Mouse (Mus musculus) intestine, embryonic 14.5 days (tissue): ENCODE data around the gene Ppig. TPM values are rescaled to one million over a fixed set of nuclear protein-coding genes. Genes with fewer than 3 reads are reported as not detected.

ENCODE experiments used
- ATAC-seq: fragments of 200-750 bp; cut with Nextera tagmentation; replicated peaks from 2 replicates; pipeline ENCODE4 v1.8.0; 2017; ENCODE audit warnings: low read depth, moderate number of reproducible peaks, moderate TSS enrichment, moderate library complexity; ENCODE audit not compliant: low FRiP score, low TSS enrichment
- DNase-seq: peaks from one replicate; pipeline ENCODE4 v3.0.0-alpha.2; 2018; ENCODE audit warnings: low spot score
- H3K27ac ChIP-seq: fragments of 300-500 bp; sonication (generic); 2 replicates; pipeline ENCODE4 v1.5.1; 2014; ENCODE audit warnings: low read depth, mild to moderate bottlenecking, control low read depth
- H3K27me3 ChIP-seq: fragments of 300-500 bp; sonication (generic); replicated peaks from 2 replicates; pipeline ENCODE4 v1.6.1; 2014; ENCODE audit warnings: low read length, control low read depth; ENCODE audit not compliant: control insufficient read depth, insufficient read depth
- H3K36me3 ChIP-seq: fragments of 300-500 bp; sonication (generic); 2 replicates; pipeline ENCODE4 v1.6.1; 2014; ENCODE audit warnings: low read length, control low read depth; ENCODE audit not compliant: control insufficient read depth, insufficient read depth
- H3K4me1 ChIP-seq: fragments of 300-500 bp; sonication (generic); replicated peaks from 2 replicates; pipeline ENCODE4 v1.6.1; 2014; ENCODE audit warnings: low read length, control low read depth, mixed read lengths; ENCODE audit not compliant: control insufficient read depth, insufficient read depth
- H3K4me2 ChIP-seq: fragments of 300-500 bp; sonication (generic); 2 replicates; pipeline ENCODE4 v1.6.1; 2014; ENCODE audit warnings: low read length
- H3K4me3 ChIP-seq: fragments of 300-500 bp; sonication (generic); 2 replicates; pipeline ENCODE4 v1.5.1; 2014; ENCODE audit warnings: low read depth, low read length, control low read depth, mixed read lengths
- H3K9ac ChIP-seq: fragments of 300-500 bp; sonication (generic); 2 replicates; pipeline ENCODE4 v1.6.1; 2014; ENCODE audit warnings: mild to moderate bottlenecking, low read length
- H3K9me3 ChIP-seq: fragments of 300-500 bp; sonication (generic); 2 replicates; pipeline ENCODE4 v1.6.1; 2016; ENCODE audit warnings: low read length, control low read depth; ENCODE audit not compliant: control insufficient read depth
- WGBS: fragments of 180-500 bp; shearing (Covaris S2); extraction: QIAGEN DNeasy Blood & Tissue Kit; methylation state at CpG from one replicate; pipeline ENCODE4 v1.1.7; 2014; 5-methylcytosine and 5-hydroxymethylcytosine counted together
- polyA plus RNA-seq: library from polyadenylated mRNA; unstranded; fragments of >200 nt; fragmentation: Nextera tagmentation; extraction: Ambion mirVana; gene quantifications from 2 replicates; pipeline ENCODE4 v1.2.1, GENCODE M21; 2014

Ppig gene
- polyA plus RNA-seq, 1 experiment from 2014 or later, result 100 TPM

DNA sequence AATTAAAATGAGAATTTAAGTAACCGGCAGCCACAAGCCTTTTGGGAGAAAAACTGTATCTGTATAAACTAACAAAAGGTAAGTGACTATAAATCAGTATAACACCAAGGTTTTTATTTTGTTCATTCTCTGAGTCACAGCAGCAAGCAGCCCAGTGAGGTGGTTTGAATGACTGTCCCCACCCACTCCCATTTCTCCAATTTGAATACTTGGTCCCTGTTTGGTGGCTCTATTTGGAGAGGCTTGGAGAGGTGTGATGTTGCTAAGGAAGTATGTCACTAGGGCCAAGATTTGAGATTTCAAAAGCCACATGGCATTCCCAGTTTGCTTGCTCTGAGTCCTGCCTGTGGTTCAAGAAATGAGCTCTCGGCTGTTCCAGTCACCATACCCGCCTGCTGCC is 32.1 kb upstream of the Ppig start:
- peaks cover 52% of the 10 kb centered on the region for H3K36me3 ChIP-seq
- H3K4me2 ChIP-seq, result no peak overlapping the region
- no peaks in the 10 kb centered on the region for H3K27me3 ChIP-seq
- H3K4me3 ChIP-seq, result no peak overlapping the region
- no peak for DNase-seq
- no peak overlapping the region for H3K27ac ChIP-seq
- no peak overlapping the region for H3K9ac ChIP-seq
- ATAC-seq, result no peak
- H3K4me1 ChIP-seq, result no peaks in the 10 kb centered on the region
- H3K9me3 ChIP-seq, result no peaks in the 10 kb centered on the region
- WGBS, result 91% methylated on average over 3 of the region's 3 CpGs

DNA sequence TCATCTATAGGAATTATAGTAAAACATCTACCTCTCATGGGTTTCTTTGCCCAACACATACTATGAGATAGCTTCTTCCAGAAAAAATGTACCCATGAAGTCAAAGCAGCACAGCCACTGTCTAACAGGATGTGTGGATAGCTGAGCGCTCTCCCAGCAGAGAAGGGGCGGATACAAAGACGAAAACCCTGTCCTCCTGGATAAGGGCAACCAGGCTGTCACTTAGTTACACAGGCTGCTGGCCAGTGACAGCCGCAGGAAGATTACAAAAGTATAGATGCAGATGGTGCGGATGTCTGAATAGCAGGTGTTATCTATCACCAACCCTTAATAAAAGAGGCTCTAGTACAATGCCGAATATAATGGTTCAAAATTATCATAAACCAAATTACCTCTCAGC is 31.5 kb upstream of the Ppig start:
- Histone ChIP-seq H3K9me3 (no peaks in the 10 kb centered on the region), H3K9ac (no peak overlapping the region), H3K36me3 (peaks cover 52% of the 10 kb centered on the region), H3K27ac (no peak overlapping the region), H3K4me1 (no peaks in the 10 kb centered on the region), H3K27me3 (no peaks in the 10 kb centered on the region), H3K4me2 (no peak overlapping the region), H3K4me3 (no peak overlapping the region)
- DNase-seq (no peak), ATAC-seq (no peak)
- 91% methylated on average over 6 of the region's 6 CpGs for WGBS

- 95% methylated on average over 11 of the region's 11 CpGs for WGBS
- Histone ChIP-seq H3K4me2 (no peak overlapping the region), H3K27ac (no peak overlapping the region), H3K9ac (no peak overlapping the region), H3K36me3 (peaks cover 45% of the 10 kb centered on the region), H3K4me3 (no peak overlapping the region), H3K27me3 (no peaks in the 10 kb centered on the region), H3K4me1 (no peaks in the 10 kb centered on the region), H3K9me3 (no peaks in the 10 kb centered on the region)
- ATAC-seq (no peak), DNase-seq (no peak)
Observed at GRCm38 (mm10) chr2:69693501-69693900, 28.8 kb upstream of the Ppig start.

GRCm38 (mm10) chr2:69700446-69700845 is 21.9 kb upstream of the Ppig start:
- Histone ChIP-seq H3K9me3 (no peaks in the 10 kb centered on the region), H3K9ac (no peak overlapping the region), H3K27ac (no peak overlapping the region), H3K4me1 (no peaks in the 10 kb centered on the region), H3K4me3 (no peak overlapping the region), H3K4me2 (no peak overlapping the region), H3K36me3 (peaks cover 42% of the 10 kb centered on the region), H3K27me3 (no peaks in the 10 kb centered on the region)
- DNase-seq, result no peak
- no peak for ATAC-seq
- 93% methylated on average over 8 of the region's 8 CpGs for WGBS

DNA sequence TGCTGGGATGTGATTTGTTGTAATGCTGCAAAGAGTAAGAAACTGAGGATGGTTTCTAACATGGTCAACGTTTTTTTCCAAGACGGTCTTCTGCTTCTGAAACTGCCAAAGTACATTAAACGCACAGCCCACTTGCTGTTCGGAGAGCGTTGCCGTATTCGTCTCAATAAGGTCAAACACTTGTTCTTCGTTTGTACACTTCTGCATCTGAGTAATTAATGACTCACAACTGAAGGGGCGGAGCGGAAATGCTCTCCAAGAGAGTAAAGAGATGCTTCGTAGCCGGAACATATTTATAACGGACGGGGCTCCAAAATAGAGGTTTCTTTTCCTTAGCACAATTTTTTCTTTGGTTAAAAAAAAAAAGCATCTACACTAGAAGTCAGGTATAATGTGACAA is 10.2 kb upstream of the Ppig start:
- no peak overlapping the region for H3K27ac ChIP-seq

GRCm38 (mm10) chr2:69712981-69713625 is 9.2 kb upstream of the Ppig start, which contains the start of gene Fastkd1:
Gene Fastkd1, minus strand, starts transcription at chr2:69713516.
- under 1% methylated on average over 39 of the region's 39 CpGs for WGBS

More for the DNA sequence above, 10.2 kb upstream of the Ppig start:
- Histone ChIP-seq H3K4me2 (no peak overlapping the region), H3K36me3 (peaks cover 7% of the 10 kb centered on the region; the same call in 1 of the 2 replicates), H3K4me1 (no peaks in the 10 kb centered on the region), H3K4me3 (no peak overlapping the region), H3K9ac (no peak overlapping the region), H3K9me3 (no peaks in the 10 kb centered on the region), H3K27me3 (no peaks in the 10 kb centered on the region)
- ATAC-seq (no peak), DNase-seq (no peak)
- 84% methylated on average over 14 of the region's 14 CpGs for WGBS

GRCm38 (mm10) chr2:69713626-69714014 is 8.7 kb upstream of the Ppig start:
- 0 out of 2 replicates have a peak, but pooled peaks have one; percentile 13 for ATAC-seq

More at GRCm38 (mm10) chr2:69712981-69713625, 9.2 kb upstream of the Ppig start, which contains the start of gene Fastkd1:
- Histone ChIP-seq H3K4me3 (peak within 1 kb of the TSS; percentile 89), H3K4me1 (no peaks in the 10 kb centered on the region), H3K27me3 (no peaks in the 10 kb centered on the region), H3K4me2 (peak within 1 kb of the TSS; percentile 60), H3K27ac (peak within 1 kb of the TSS; percentile 67; the same call in 1 of the 2 replicates), H3K9ac (peak within 1 kb of the TSS; percentile 65), H3K36me3 (no peaks in the 10 kb centered on the region; the same call in 1 of the 2 replicates), H3K9me3 (no peaks in the 10 kb centered on the region)
- DNase-seq (peak; percentile 92), ATAC-seq (peak; percentile 96)

DNA sequence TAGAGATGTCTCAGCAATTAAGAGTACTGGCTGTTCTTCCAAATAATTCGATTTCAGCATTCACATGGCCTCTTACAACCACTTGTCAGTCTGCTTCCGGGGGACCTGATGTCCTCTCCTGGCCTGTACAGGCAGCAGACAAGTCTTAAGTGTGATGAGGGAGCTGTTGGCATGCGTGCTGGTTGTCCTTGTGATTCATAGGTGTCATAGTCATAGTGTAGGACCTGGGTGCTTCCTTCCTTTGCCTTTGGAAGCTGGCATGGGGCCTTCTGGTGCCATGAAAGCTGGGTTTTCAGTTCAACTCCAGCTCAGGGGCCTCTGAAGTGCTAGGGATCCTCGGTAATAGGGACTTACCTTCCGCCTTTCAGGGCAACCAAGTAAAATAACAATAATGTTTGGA is 8.2 kb upstream of the Ppig start:
- H3K9ac ChIP-seq, result no peak overlapping the region
- H3K27me3 ChIP-seq, result no peaks in the 10 kb centered on the region
- H3K4me2 ChIP-seq, result no peak overlapping the region
- no peaks in the 10 kb centered on the region for H3K9me3 ChIP-seq
- DNase-seq (no peak), ATAC-seq (no peak)
- no peak overlapping the region for H3K4me3 ChIP-seq
- no peaks in the 10 kb centered on the region for H3K4me1 ChIP-seq
- H3K27ac ChIP-seq, result no peak overlapping the region
- 78% methylated on average over 5 of the region's 5 CpGs for WGBS
- H3K36me3 ChIP-seq, result no peaks in the 10 kb centered on the region; the same call in 1 of the 2 replicates

More at GRCm38 (mm10) chr2:69713626-69714014, 8.7 kb upstream of the Ppig start:
- H3K4me3 ChIP-seq, result peak overlapping the region; percentile 89
- H3K36me3 ChIP-seq, result no peaks in the 10 kb centered on the region; the same call in 1 of the 2 replicates
- peak overlapping the region; percentile 60 for H3K4me2 ChIP-seq
- H3K27ac ChIP-seq, result no peak overlapping the region
- H3K9ac ChIP-seq, result no peak overlapping the region
- no peak for DNase-seq
- no peaks in the 10 kb centered on the region for H3K9me3 ChIP-seq
- 28% methylated on average over 4 of the region's 4 CpGs for whole genome bisulfite sequencing
- H3K4me1 ChIP-seq, result no peaks in the 10 kb centered on the region
- no peaks in the 10 kb centered on the region for H3K27me3 ChIP-seq

- Histone ChIP-seq H3K4me2 (no peak overlapping the region), H3K27ac (no peak overlapping the region), H3K9ac (no peak overlapping the region), H3K9me3 (no peaks in the 10 kb centered on the region), H3K4me1 (no peaks in the 10 kb centered on the region), H3K4me3 (no peak overlapping the region), H3K36me3 (no peaks in the 10 kb centered on the region), H3K27me3 (no peaks in the 10 kb centered on the region; the same call in 1 of the 2 replicates)
- ATAC-seq, result no peak
- 78% methylated on average over 3 of the region's 3 CpGs for WGBS
- no peak for DNase-seq
Observed at GRCm38 (mm10) chr2:69716483-69716882, 5.9 kb upstream of the Ppig start.
